Mouse (Mus musculus) E14TG2a.4 (cell line): ENCODE results near the gene Pld5.

ENCODE experiments used
- H3K27me3 ChIP-seq: 2 replicates; pipeline ENCODE4 v1.6.1; 2014; ENCODE audit warnings: low read length, control low read depth; ENCODE audit not compliant: insufficient read depth
- H3K36me3 ChIP-seq: 2 replicates; pipeline ENCODE4 v1.6.1; 2014; ENCODE audit warnings: low read length, control low read depth; ENCODE audit not compliant: insufficient read depth
- H3K4me1 ChIP-seq: replicated peaks from 2 replicates; pipeline ENCODE4 v1.6.1; 2014; ENCODE audit warnings: low read depth, low read length, control low read depth
- H3K4me3 ChIP-seq: replicated peaks from 2 replicates; pipeline ENCODE4 v1.5.1; 2014; ENCODE audit warnings: mild to moderate bottlenecking, low read length
- H3K9me3 ChIP-seq: 2 replicates; pipeline ENCODE4 v1.6.1; 2014; ENCODE audit warnings: low read length, control low read depth
- CTCF ChIP-seq: conservative IDR thresholded peaks from 2 replicates; pipeline ENCODE4 v1.5.1; 2014; ENCODE audit warnings: low read length
- NANOG ChIP-seq: IDR thresholded peaks from 2 replicates; pipeline ENCODE4 v1.6.1; 2014; ENCODE audit warnings: borderline replicate concordance, low read length, mixed read lengths
- POU5F1 ChIP-seq: IDR thresholded peaks from 2 replicates; pipeline ENCODE4 v1.6.1; 2014; ENCODE audit warnings: low read length, borderline replicate concordance

The Pld5 gene

GRCm38 (mm10) chr1:176046995-176047394 is 228.1 kb downstream of the Pld5 start:
- H3K9me3 ChIP-seq, result no peaks in the 10 kb centered on the region
- H3K4me3 ChIP-seq, result no peak overlapping the region
- TF ChIP-seq CTCF, result no peak
- TF ChIP-seq NANOG, result no peak
- no peak for TF ChIP-seq POU5F1
- H3K27me3 ChIP-seq, result no peaks in the 10 kb centered on the region
- no peaks in the 10 kb centered on the region for H3K36me3 ChIP-seq
- peaks cover 5% of the 10 kb centered on the region; the same call in 1 of the 2 replicates for H3K4me1 ChIP-seq

DNA sequence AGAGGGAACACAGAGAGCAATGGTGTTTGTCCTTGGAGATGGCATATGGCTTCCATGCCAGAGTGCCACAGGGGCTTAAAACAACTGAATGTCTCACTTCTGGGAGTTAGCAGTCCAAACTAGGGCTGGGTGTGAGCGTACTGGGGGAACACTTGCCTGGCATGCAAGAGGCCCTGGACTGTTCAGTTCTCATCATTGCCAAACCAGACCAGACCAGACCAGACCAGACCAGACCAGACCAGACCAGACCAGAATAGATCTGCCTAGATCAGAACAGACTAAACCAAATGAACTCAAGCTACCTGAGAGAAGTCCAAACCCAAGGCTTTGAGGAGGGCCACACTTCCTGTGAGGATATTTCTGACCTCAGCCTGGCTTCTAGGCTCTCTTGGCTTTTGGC is 228.7 kb downstream of the Pld5 start:
- TF ChIP-seq NANOG (no peak), POU5F1 (no peak), CTCF (no peak)
- Histone ChIP-seq H3K36me3 (no peaks in the 10 kb centered on the region), H3K4me3 (no peak overlapping the region), H3K4me1 (peaks cover 5% of the 10 kb centered on the region; the same call in 1 of the 2 replicates), H3K27me3 (no peaks in the 10 kb centered on the region), H3K9me3 (no peaks in the 10 kb centered on the region)

DNA sequence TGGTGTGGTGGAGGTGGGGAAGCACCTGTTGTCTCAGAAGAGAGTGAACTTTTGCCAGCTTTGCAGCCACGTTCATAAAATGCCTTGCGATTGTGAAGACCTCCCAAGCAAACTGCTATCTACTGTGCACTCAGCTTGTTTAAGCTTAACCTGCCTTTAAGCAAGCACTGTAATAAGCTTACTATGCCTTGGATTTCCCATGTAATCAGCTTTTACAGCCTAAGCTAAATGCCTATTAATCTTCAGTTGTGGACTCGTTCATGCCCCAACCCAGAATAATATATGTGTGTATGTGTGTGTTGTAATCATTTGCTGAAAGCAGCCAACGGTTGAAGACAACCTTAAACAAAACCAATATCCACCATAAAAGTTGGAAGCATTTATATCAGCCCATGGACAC is 232.1 kb downstream of the Pld5 start:
- Histone ChIP-seq H3K27me3 (no peaks in the 10 kb centered on the region), H3K4me1 (peaks cover 5% of the 10 kb centered on the region; the same call in 1 of the 2 replicates), H3K4me3 (no peak overlapping the region), H3K36me3 (no peaks in the 10 kb centered on the region), H3K9me3 (no peaks in the 10 kb centered on the region)
- TF ChIP-seq CTCF (no peak), NANOG (no peak), POU5F1 (no peak)

GRCm38 (mm10) chr1:176039923-176040322 is 235.2 kb downstream of the Pld5 start:
- Histone ChIP-seq H3K9me3 (no peaks in the 10 kb centered on the region), H3K4me3 (no peak overlapping the region), H3K4me1 (no peaks in the 10 kb centered on the region; the same call in 1 of the 2 replicates), H3K36me3 (no peaks in the 10 kb centered on the region), H3K27me3 (no peaks in the 10 kb centered on the region)
- TF ChIP-seq NANOG (no peak), POU5F1 (no peak), CTCF (no peak)

DNA sequence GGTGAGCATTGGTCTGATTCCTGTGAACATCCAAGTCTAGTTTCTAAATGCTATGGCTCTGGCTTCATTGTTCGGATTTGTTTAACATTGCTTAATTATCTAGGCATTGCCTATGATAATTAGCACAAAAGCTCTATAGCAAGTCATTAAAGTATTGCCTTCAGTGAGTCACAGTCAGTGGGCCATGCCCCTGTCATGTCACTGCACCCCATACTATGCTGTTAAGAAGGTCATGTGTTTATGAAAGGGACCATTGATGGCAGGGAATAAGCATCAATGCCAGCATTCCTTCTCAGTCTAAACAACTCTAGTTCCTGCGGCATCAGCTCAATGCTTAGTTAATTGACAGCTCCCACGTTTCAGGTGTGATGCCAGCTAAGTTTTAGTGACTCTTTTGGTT is 239.1 kb downstream of the Pld5 start:
- Histone ChIP-seq H3K4me1 (no peaks in the 10 kb centered on the region; the same call in 1 of the 2 replicates), H3K36me3 (no peaks in the 10 kb centered on the region), H3K9me3 (no peaks in the 10 kb centered on the region), H3K27me3 (no peaks in the 10 kb centered on the region), H3K4me3 (no peak overlapping the region)
- TF ChIP-seq CTCF (no peak), NANOG (no peak), POU5F1 (no peak)

DNA sequence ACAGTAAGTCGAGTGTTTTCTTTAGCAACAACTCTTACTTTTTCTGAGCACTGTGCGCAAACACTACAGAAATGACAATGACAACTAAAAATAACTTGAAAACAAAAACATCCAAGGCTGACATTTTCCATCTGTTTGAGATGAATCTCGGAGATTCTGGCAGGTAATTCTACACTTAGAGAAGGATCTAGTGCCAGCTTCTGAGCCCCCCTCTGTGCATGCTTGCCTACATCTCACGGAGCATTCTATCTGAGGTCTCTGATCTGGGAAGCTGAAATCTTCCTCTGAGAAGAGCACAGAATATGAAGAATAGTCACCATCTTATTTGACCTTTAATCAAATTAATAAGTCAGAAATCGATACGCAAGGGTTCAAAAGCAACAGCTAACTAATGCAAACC is 240.4 kb downstream of the Pld5 start:
- Histone ChIP-seq H3K9me3 (peaks cover 11% of the 10 kb centered on the region), H3K4me1 (no peaks in the 10 kb centered on the region), H3K4me3 (no peak overlapping the region), H3K27me3 (no peaks in the 10 kb centered on the region), H3K36me3 (no peaks in the 10 kb centered on the region)
- TF ChIP-seq POU5F1 (no peak), NANOG (no peak), CTCF (no peak)

- TF ChIP-seq CTCF, result no peak
- no peak for TF ChIP-seq NANOG
- no peak for TF ChIP-seq POU5F1
- Histone ChIP-seq H3K4me1 (0 out of 2 replicates have a peak, but pooled peaks cover 1% of the 10 kb centered on the region), H3K9me3 (peaks cover 18% of the 10 kb centered on the region), H3K4me3 (no peak overlapping the region), H3K27me3 (no peaks in the 10 kb centered on the region), H3K36me3 (no peaks in the 10 kb centered on the region)
Measured at GRCm38 (mm10) chr1:176033698-176034097, 241.4 kb downstream of the Pld5 start.

DNA sequence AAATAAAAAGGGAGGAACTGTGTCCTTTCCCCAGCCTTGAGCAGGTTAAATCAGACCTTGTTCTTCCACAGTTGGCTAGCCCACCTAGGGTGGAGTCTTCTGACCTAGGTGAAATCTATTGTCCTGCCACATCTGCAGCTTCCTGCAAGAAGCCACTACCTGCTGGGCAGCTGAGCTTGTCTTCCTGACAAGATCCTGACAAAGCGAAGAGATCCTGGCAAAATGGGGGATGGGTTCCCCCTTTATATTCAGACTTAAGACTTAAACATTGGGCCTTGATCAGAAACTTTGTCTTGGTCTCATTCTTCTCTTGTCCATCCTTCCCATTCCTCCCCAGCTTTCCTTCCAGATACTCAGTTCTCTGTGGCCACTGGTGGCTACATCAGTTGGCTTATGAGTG is 246.0 kb downstream of the Pld5 start:
- Histone ChIP-seq H3K4me1 (peaks cover 15% of the 10 kb centered on the region), H3K4me3 (no peak overlapping the region), H3K9me3 (peaks cover 18% of the 10 kb centered on the region), H3K27me3 (no peaks in the 10 kb centered on the region), H3K36me3 (no peaks in the 10 kb centered on the region)
- TF ChIP-seq POU5F1 (no peak), NANOG (peak; percentile 57)

DNA sequence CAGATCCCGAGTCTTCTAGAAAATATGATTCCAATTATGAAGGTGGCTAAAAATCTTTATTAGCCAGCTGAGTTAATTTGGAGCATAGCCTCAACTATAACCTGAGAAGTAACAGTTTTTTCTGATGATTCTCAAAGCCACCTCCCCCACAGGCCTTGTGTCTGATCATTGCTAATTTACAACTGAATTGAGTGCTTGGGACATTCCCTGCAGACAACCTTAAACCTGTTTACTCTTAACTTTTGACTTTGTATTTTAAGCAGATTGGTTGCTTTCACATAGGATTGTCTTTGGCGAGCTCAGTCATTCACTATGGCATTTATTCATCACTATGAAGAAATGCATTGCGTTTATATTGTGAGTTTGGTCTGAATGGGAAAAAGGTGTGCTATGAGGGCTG is 246.7 kb downstream of the Pld5 start:
- Histone ChIP-seq H3K4me3 (no peak overlapping the region), H3K36me3 (no peaks in the 10 kb centered on the region), H3K9me3 (peaks cover 18% of the 10 kb centered on the region), H3K4me1 (peaks cover 15% of the 10 kb centered on the region), H3K27me3 (no peaks in the 10 kb centered on the region)
- TF ChIP-seq NANOG, result peak; percentile 65
- no peak for TF ChIP-seq CTCF
